Mouse (Mus musculus) liver, adult 2 months (tissue): ENCODE data around the gene Hesx1. TPM values are rescaled to one million over a fixed set of nuclear protein-coding genes. Genes with fewer than 3 reads are reported as not detected.

ENCODE experiments used
- DNase-seq: peaks from one replicate; pipeline ENCODE4 v3.0.0-alpha.2; 2011; ENCODE audit warnings: low read depth, low spot score; ENCODE audit errors: extremely low read depth
- H3K27ac ChIP-seq: fragments of 200-500 bp; replicated peaks from 2 replicates; pipeline ENCODE4 v1.5.1; 2012; ENCODE audit warnings: low read depth, mild to moderate bottlenecking, control low read depth, inconsistent platforms, low read length; ENCODE audit not compliant: insufficient read depth
- H3K27me3 ChIP-seq: fragments of 200-500 bp; 2 replicates; pipeline ENCODE4 v1.6.1; 2012; ENCODE audit warnings: mild to moderate bottlenecking, moderate library complexity, low read length, inconsistent platforms; ENCODE audit not compliant: control insufficient read depth, insufficient read depth
- H3K36me3 ChIP-seq: fragments of 200-500 bp; 2 replicates; pipeline ENCODE4 v1.6.1; 2012; ENCODE audit warnings: low read length, inconsistent platforms; ENCODE audit not compliant: control insufficient read depth, insufficient read depth
- H3K4me1 ChIP-seq: fragments of 200-500 bp; 2 replicates; pipeline ENCODE4 v1.6.1; 2011; ENCODE audit warnings: low read length; ENCODE audit not compliant: control insufficient read depth, insufficient read depth
- H3K4me3 ChIP-seq: fragments of 200-500 bp; 2 replicates; pipeline ENCODE4 v1.5.1; 2011; ENCODE audit warnings: low read depth, mild to moderate bottlenecking, control low read depth, low read length, moderate library complexity; ENCODE audit not compliant: insufficient read depth
- H3K79me2 ChIP-seq: fragments of 200-500 bp; 2 replicates; pipeline ENCODE4 v1.6.1; 2012; ENCODE audit warnings: inconsistent platforms, mild to moderate bottlenecking, low read length, moderate library complexity; ENCODE audit not compliant: control insufficient read depth, insufficient read depth
- H3K9ac ChIP-seq: fragments of 200-500 bp; 2 replicates; pipeline ENCODE4 v1.6.1; 2012; ENCODE audit warnings: low read depth, mild to moderate bottlenecking, control low read depth, inconsistent platforms, low read length
- CTCF ChIP-seq: fragments of 200-500 bp; IDR thresholded peaks from 2 replicates; pipeline ENCODE4 v1.5.1; 2011; ENCODE audit warnings: low read depth, low read length, control low read depth
- POLR2A ChIP-seq: fragments of 200-500 bp; IDR thresholded peaks from 2 replicates; pipeline ENCODE4 v1.6.1; 2011; ENCODE audit warnings: low read length, control low read depth; ENCODE audit not compliant: insufficient read depth; ENCODE audit errors: extremely low read depth
- WGBS: fragments of 180-500 bp; shearing (Covaris S2); methylation state at CpG from one replicate; pipeline ENCODE4 v1.1.7; 2018; 5-methylcytosine and 5-hydroxymethylcytosine counted together
- polyA plus RNA-seq: library from polyadenylated mRNA; depleted of rRNA; stranded (reverse); fragments of >200 nt; gene quantifications from 2 replicates; pipeline ENCODE4 v1.2.3, GENCODE M21; 2012; rRNA removed
- total RNA-seq: library from RNA; depleted of rRNA; stranded (reverse); fragments of >200 nt; gene quantifications from 2 replicates; pipeline ENCODE4 v1.2.3, GENCODE M21; 2014; rRNA removed

Gene Hesx1
- total and polyA plus RNA-seq, 2 experiments: not detected

DNA sequence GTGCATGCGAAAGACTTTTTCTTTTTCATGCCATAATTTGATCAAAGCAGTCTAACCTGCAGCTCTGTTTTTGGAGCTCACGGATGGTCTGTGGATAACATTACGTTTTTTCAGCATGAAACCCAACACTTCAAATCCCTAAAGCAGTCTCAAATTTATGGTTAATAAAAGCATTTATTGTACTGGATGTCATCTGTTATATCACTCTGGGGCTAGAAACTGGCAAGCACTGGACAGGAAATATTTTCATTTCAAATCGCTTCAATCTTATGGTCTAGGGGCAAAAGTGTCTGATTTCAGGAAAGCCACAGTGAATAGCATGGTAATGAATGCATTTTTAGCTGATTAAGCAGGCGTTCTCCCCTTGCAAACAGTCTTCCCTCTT lies 57.3 kb downstream of the Hesx1 start:
- no peak for DNase-seq
- Histone ChIP-seq H3K27ac (no peak overlapping the region), H3K4me3 (no peak overlapping the region), H3K27me3 (no peaks in the 10 kb centered on the region), H3K79me2 (no peaks in the 10 kb centered on the region), H3K9ac (no peak overlapping the region), H3K36me3 (no peaks in the 10 kb centered on the region), H3K4me1 (no peaks in the 10 kb centered on the region)
- TF ChIP-seq POLR2A (no peak), CTCF (no peak)
- 89% methylated on average over 5 of the region's 5 CpGs for WGBS

Other genes with a start within 250 kb of the Hesx1 start
- gene Asb14, start 99.9 kb upstream of the Hesx1 start, total RNA-seq: 0.09 TPM in 1 of 2 replicates, not detected in the other
- not detected in 2 replicates for gene Asb14, start 99.9 kb upstream of the Hesx1 start, polyA plus RNA-seq
- gene Appl1, start 23.2 kb upstream of the Hesx1 start, total RNA-seq: 7.9 and 9.7 TPM in 2 replicates
- 1.2 and 1.5 TPM in 2 replicates for gene Appl1, start 23.2 kb upstream of the Hesx1 start, polyA plus RNA-seq
- 0.54 and 0.55 TPM in 2 replicates for gene Il17rd, start 44.5 kb downstream of the Hesx1 start, total RNA-seq
- 0.12 and 0.16 TPM in 2 replicates for gene Il17rd, start 44.5 kb downstream of the Hesx1 start, polyA plus RNA-seq
- 17.2 and 19.3 TPM in 2 replicates for gene Arhgef3, start 120.5 kb downstream of the Hesx1 start, total RNA-seq
- 6.4 and 6.7 TPM in 2 replicates for gene Arhgef3, start 120.5 kb downstream of the Hesx1 start, polyA plus RNA-seq